16 mouse cellular contexts compared by ENCODE assay signal in the genomic region with DNA sequence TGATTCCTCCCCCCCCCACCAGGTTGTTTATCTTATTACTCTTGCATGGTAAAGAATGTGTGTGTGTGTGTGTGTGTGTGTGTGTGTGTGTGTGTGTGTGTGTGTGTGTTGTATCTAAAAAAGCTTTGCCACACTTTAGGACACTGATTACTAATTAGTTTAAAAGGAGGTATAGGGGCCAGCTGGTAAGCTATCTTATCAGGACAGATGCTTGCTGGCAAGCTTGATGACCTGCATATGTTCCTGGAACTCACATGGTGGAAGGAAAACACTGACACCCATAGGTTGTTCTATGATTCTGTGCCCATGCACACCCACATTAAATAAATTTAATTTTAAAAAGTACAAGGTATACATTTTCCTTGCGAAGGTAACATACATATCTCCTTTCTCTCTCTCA.
"Had no signal": no experiment of that assay in that cellular context is flagged by ENCODE, and none has a peak within 500 bp of the region (broad histone marks: within the 10 kb centered on the region; RNA-seq: fewer than 3 reads in every experiment).

No protein-coding gene starts in this region.

- H3K27ac ChIP-seq: kidney, postnatal 0 days; layer of hippocampus, adult 2 months; limb, embryonic 10.5 days; neural tube, embryonic 15.5 days had no signal

- H3K4me2 ChIP-seq: lung, embryonic 14.5 days; neural tube, embryonic 15.5 days had no signal

- DNase-seq: kidney, adult 11 months; kidney, adult 9 months; kidney, postnatal 4 days; lung, embryonic 14.5 days; lung, postnatal 10 days; lung, postnatal 4 days; midbrain, embryonic 14.5 days; right cerebral cortex, adult 18-20 months; right cerebral cortex, postnatal 25 days; thymus, adult 18-20 months; thymus, postnatal 14 days had no signal

- H3K36me3 ChIP-seq: neural tube, embryonic 15.5 days had no signal

- H3K27me3 ChIP-seq: neural tube, embryonic 15.5 days had no signal

- H3K9ac ChIP-seq: lung, embryonic 14.5 days; neural tube, embryonic 15.5 days had no signal

- H3K4me3 ChIP-seq: layer of hippocampus, adult 2 months; limb, embryonic 10.5 days; myocyte; neural tube, embryonic 15.5 days had no signal

- H3K9me3 ChIP-seq: limb, embryonic 10.5 days; neural tube, embryonic 15.5 days had no signal
